ENCODE assay signal across 8 mouse cellular contexts in genomic region chr19:24223851-24224251, GRCm38 (mm10). TPM values are rescaled to one million over a fixed set of nuclear protein-coding genes. Genes with fewer than 3 reads are reported as not detected.
DNase-seq lines count a peak whose midpoint lies in the region; ATAC-seq and TF ChIP-seq lines count a peak whose summit lies in the region.

No protein-coding gene starts in this region.

- TF ChIP-seq CTCF in kidney, adult 2 months (conservative IDR thresholded peaks at IDR 0.05; ENCODE audit: insufficient read depth, insufficient read length, low read depth, low read length), result no peak

- no peak overlapping the region for H3K27ac ChIP-seq in forebrain, embryonic 15.5 days (replicated peaks)
- peak overlapping the region; percentile 94 for H3K27ac ChIP-seq in kidney, adult 2 months (ENCODE audit: insufficient read depth, low read depth, low read length)
- H3K27ac ChIP-seq in lung, embryonic 15.5 days, result peak overlapping the region; percentile 96

- H3K36me3 ChIP-seq in forebrain, embryonic 15.5 days, result no peaks in the 10 kb centered on the region
- no peaks in the 10 kb centered on the region for H3K36me3 ChIP-seq in kidney, adult 2 months (ENCODE audit: control insufficient read depth, insufficient read depth, low read length)
- no peaks in the 10 kb centered on the region for H3K36me3 ChIP-seq in lung, embryonic 15.5 days

- peaks cover 14% of the 10 kb centered on the region for H3K4me1 ChIP-seq in forebrain, embryonic 15.5 days
- H3K4me1 ChIP-seq in kidney, adult 2 months (ENCODE audit: control insufficient read depth, insufficient read depth, low read length), result peaks cover 6% of the 10 kb centered on the region; the same call in 1 of the 2 replicates
- peaks cover 40% of the 10 kb centered on the region for H3K4me1 ChIP-seq in lung, embryonic 15.5 days

- H3K27me3 ChIP-seq in forebrain, embryonic 15.5 days, result peaks cover 13% of the 10 kb centered on the region
- no peaks in the 10 kb centered on the region for H3K27me3 ChIP-seq in kidney, adult 2 months (replicated peaks; ENCODE audit: control insufficient read depth, insufficient read depth, low read length)
- peaks cover 23% of the 10 kb centered on the region for H3K27me3 ChIP-seq in lung, embryonic 15.5 days

- no peaks in the 10 kb centered on the region for H3K9me3 ChIP-seq in forebrain, embryonic 15.5 days
- H3K9me3 ChIP-seq in lung, embryonic 15.5 days, result no peaks in the 10 kb centered on the region

- peak; percentile 13 for DNase-seq in right cerebral cortex, postnatal 14 days
- no peak for DNase-seq in right cerebral cortex, postnatal 25 days
- DNase-seq in kidney, adult 2 months, result peak; percentile 84
- no peak for DNase-seq in adipocyte (ENCODE audit: low spot score)
- DNase-seq in T-cell, adult 2 months (ENCODE audit: low spot score), result no peak
- DNase-seq in cerebellum, postnatal 4 days (ENCODE audit: low spot score in 2 of 2), result no peak

- WGBS in forebrain, embryonic 15.5 days, result 20% methylated on average over 11 of the region's 11 CpGs
- 11% methylated on average over 11 of the region's 11 CpGs for WGBS in kidney, adult 2 months
- WGBS in lung, embryonic 15.5 days, result 16% methylated on average over 11 of the region's 11 CpGs

- TF ChIP-seq POLR2A in kidney, adult 2 months (IDR thresholded peaks at IDR 0.05; ENCODE audit: low read depth, low read length), result peak; percentile 21

- no peak for ATAC-seq in forebrain, embryonic 15.5 days (replicated peaks)
- ATAC-seq in lung, embryonic 15.5 days (ENCODE audit: borderline replicate concordance, extremely low read depth, low FRiP score, low TSS enrichment), result no peak

- peak overlapping the region; percentile 47 for H3K4me3 ChIP-seq in forebrain, embryonic 15.5 days
- H3K4me3 ChIP-seq in kidney, adult 2 months (ENCODE audit: insufficient read depth, low read depth, low read length), result peak overlapping the region; percentile 86
- H3K4me3 ChIP-seq in lung, embryonic 15.5 days, result peak overlapping the region; percentile 69

- H3K9ac ChIP-seq in forebrain, embryonic 15.5 days (replicated peaks), result no peak overlapping the region
- peak overlapping the region; percentile 75 for H3K9ac ChIP-seq in lung, embryonic 15.5 days

- H3K4me2 ChIP-seq in forebrain, embryonic 15.5 days (replicated peaks), result peak overlapping the region; percentile 92
- H3K4me2 ChIP-seq in lung, embryonic 15.5 days, result peak overlapping the region; percentile 82

RNA-seq across cellular contexts. Expression of gene Tjp2, which starts 1.0 kb away (rescaled TPM):
- polyA plus RNA-seq in forebrain, embryonic 15.5 days (2015; fragmentation: Nextera tagmentation; extraction: Ambion mirVana), result 11.9 and 13.9 TPM in 2 replicates
- 13.0 and 13.4 TPM in 2 replicates for polyA plus RNA-seq in kidney, adult 2 months (2012; rRNA removed)
- 36.6 and 38.6 TPM in 2 replicates for polyA plus RNA-seq in lung, embryonic 15.5 days (2015; fragmentation: Nextera tagmentation; extraction: Ambion mirVana)

RNA-seq across cellular contexts. Expression of gene Fxn, which starts 56.6 kb away (rescaled TPM):
- 43.4 and 49.4 TPM in 2 replicates for polyA plus RNA-seq in forebrain, embryonic 15.5 days (2015; fragmentation: Nextera tagmentation; extraction: Ambion mirVana)
- 25.7 and 29.2 TPM in 2 replicates for polyA plus RNA-seq in kidney, adult 2 months (2012; rRNA removed)
- polyA plus RNA-seq in lung, embryonic 15.5 days (2015; fragmentation: Nextera tagmentation; extraction: Ambion mirVana), result 52.3 and 54.6 TPM in 2 replicates

Comparison
In these comparisons a context has a peak if more than half of its experiments do, and no peak if none do; other contexts are left out.
1. DNase-seq: peak in right cerebral cortex, postnatal 14 days (single experiment) and kidney, adult 2 months (single experiment); none in right cerebral cortex, postnatal 25 days (single experiment), adipocyte (single experiment), T-cell, adult 2 months (single experiment) and cerebellum, postnatal 4 days (0 of 2).
2. Peak in every context shown above with its lines, with median percentiles within 50 percentile points of each other: H3K4me3 ChIP-seq.